25 mouse cellular contexts compared by ENCODE assay signal in genomic region chr10:117615239-117615638, GRCm38 (mm10). TPM values are rescaled to one million over a fixed set of nuclear protein-coding genes. Genes with fewer than 3 reads are reported as not detected.
DNase-seq lines count a peak whose midpoint lies in the region; ATAC-seq and TF ChIP-seq lines count a peak whose summit lies in the region.
"Had no signal": no experiment of that assay in that cellular context is flagged by ENCODE, and none has a peak within 500 bp of the region (broad histone marks: within the 10 kb centered on the region; RNA-seq: fewer than 3 reads in every experiment).

No protein-coding gene starts in this region.

- 0 out of 2 replicates have a peak, but pooled peaks have one; percentile 31 for ATAC-seq in cerebellum, adult (ENCODE audit: insufficient number of reproducible peaks, low FRiP score, low TSS enrichment)
- ATAC-seq in granulocyte monocyte progenitor cell, adult 5-6 weeks (replicated peaks; ENCODE audit: poor library complexity, severe bottlenecking), result no peak
- no peak for ATAC-seq in hindbrain, embryonic 13.5 days (ENCODE audit: low FRiP score)
- ATAC-seq: activated CD4-positive, CD25-positive, alpha-beta regulatory T cell, adult 4 months; CD4-positive, CD25-positive, alpha-beta regulatory T cell, adult 4 months; Patski had no signal

- H3K9me3 ChIP-seq in hindbrain, embryonic 13.5 days, result no peaks in the 10 kb centered on the region
- H3K9me3 ChIP-seq: G1E had no signal

- no peaks in the 10 kb centered on the region for H3K4me1 ChIP-seq in testis, adult 2 months (ENCODE audit: control insufficient read depth, insufficient read depth, low read length)
- H3K4me1 ChIP-seq in hindbrain, embryonic 13.5 days (replicated peaks), result no peaks in the 10 kb centered on the region

- 91% methylated on average over 8 of the region's 8 CpGs for WGBS in hindbrain, embryonic 13.5 days

- no peak overlapping the region for H3K27ac ChIP-seq in testis, adult 2 months (ENCODE audit: control insufficient read depth, insufficient read depth, low read depth, low read length)
- H3K27ac ChIP-seq in hindbrain, embryonic 13.5 days, result no peak overlapping the region

- TF ChIP-seq POLR2A in testis, adult 2 months (IDR thresholded peaks at IDR 0.05; ENCODE audit: control insufficient read depth, low read depth, low read length), result no peak

- H3K4me2 ChIP-seq in hindbrain, embryonic 13.5 days, result no peak overlapping the region

- no peak for DNase-seq in cerebellum, postnatal 25 days
- no peak for DNase-seq in testis, postnatal 10 days (ENCODE audit: low spot score)
- DNase-seq in 3T3-L1 (ENCODE audit: low read depth, low spot score), result peak; percentile 92
- peak; percentile 93 for DNase-seq in adipocyte (ENCODE audit: low spot score)
- DNase-seq: adrenal gland, adult 2 months; adrenal gland, adult 8-10 months; adrenal gland, postnatal 10 days; adrenal gland, postnatal 14 days; adrenal gland, postnatal 25 days; adrenal gland, postnatal 36 days; B cell, adult 2 months; cerebellum, adult 11 months; cerebellum, adult 11-12 months; cerebellum, adult 18-20 months; cerebellum, adult 2 months; cerebellum, adult 8-10 months had no signal

- no peak overlapping the region for H3K9ac ChIP-seq in hindbrain, embryonic 13.5 days

- no peaks in the 10 kb centered on the region for H3K36me3 ChIP-seq in testis, adult 2 months (ENCODE audit: control insufficient read depth, insufficient read depth, low read length)
- H3K36me3 ChIP-seq in hindbrain, embryonic 13.5 days, result no peaks in the 10 kb centered on the region
- H3K36me3 ChIP-seq: G1E had no signal

- H3K27me3 ChIP-seq in testis, adult 2 months (ENCODE audit: control insufficient read depth, insufficient read depth, low read length), result no peaks in the 10 kb centered on the region
- no peaks in the 10 kb centered on the region for H3K27me3 ChIP-seq in hindbrain, embryonic 13.5 days
- H3K27me3 ChIP-seq: CH12.LX, Patski had no signal

- peak overlapping the region; percentile 7; the same call in 1 of the 2 replicates for H3K4me3 ChIP-seq in testis, adult 2 months (ENCODE audit: control insufficient read depth, low read depth, low read length)
- no peak overlapping the region for H3K4me3 ChIP-seq in hindbrain, embryonic 13.5 days

- no peak for TF ChIP-seq CTCF in testis, adult 2 months (IDR thresholded peaks at IDR 0.05; ENCODE audit: control insufficient read depth, insufficient read depth, insufficient replicate concordance, low read depth, low read length)

RNA-seq across cellular contexts. Expression of gene Cpm, which starts 14.1 kb away (rescaled TPM):
- 0.77 and 2.5 TPM in 2 replicates for polyA plus RNA-seq in testis, adult 2 months (2012; rRNA removed)
- not detected in 2 replicates for total RNA-seq in granulocyte monocyte progenitor cell, adult 5-6 weeks (2014; fragmentation: Nextera tagmentation)
- total RNA-seq in granulocyte monocyte progenitor cell, adult 5-6 weeks (2017), result 0.46 TPM in 1 of 2 replicates, not detected in the other
- polyA plus RNA-seq in hindbrain, embryonic 13.5 days (2015; fragmentation: Nextera tagmentation; extraction: Ambion mirVana), result 3.1 and 3.7 TPM in 2 replicates
- polyA plus RNA-seq: G1E had no signal

Comparison
In these comparisons a context has a peak if more than half of its experiments do, and no peak if none do; other contexts are left out.
1. DNase-seq: peak in 3T3-L1 (single experiment) and adipocyte (single experiment); none in cerebellum, postnatal 25 days (0 of 2) and testis, postnatal 10 days (single experiment).